Mouse (Mus musculus): ENCODE data around the gene Ptcd3.
"Not testable (repeated sequence)": the region's sequence is repeated elsewhere in the genome, so short reads cannot be mapped to it uniquely, and the experiment has no call there.

Ptcd3 gene

GRCm38 (mm10) chr6:71908481-71909381 lies at the start of gene Ptcd3, which contains the start of gene Polr1a:
Gene Ptcd3, minus strand, starts transcription at chr6:71908750.
Gene Polr1a, plus strand, starts transcription at chr6:71909053.
- peak; percentile 81 to 89 for DNase-seq (ENCODE audit: low spot score in 2 of 2)

GRCm38 (mm10) chr6:71951192-71951591 lies 42.6 kb upstream of the Ptcd3 start:
- DNase-seq (ENCODE audit: low spot score in 2 of 2): no peak

GRCm38 (mm10) chr6:71950592-71950991 lies 42.0 kb upstream of the Ptcd3 start:
- DNase-seq (ENCODE audit: low spot score in 2 of 2): no peak

- no peak for DNase-seq (ENCODE audit: low spot score in 2 of 2)
Measured at GRCm38 (mm10) chr6:71949721-71950120, 41.2 kb upstream of the Ptcd3 start.

- no peak for DNase-seq (ENCODE audit: low spot score in 2 of 2)
Measured at GRCm38 (mm10) chr6:71946121-71946520, 37.6 kb upstream of the Ptcd3 start.

GRCm38 (mm10) chr6:71945101-71945500 lies 36.6 kb upstream of the Ptcd3 start:
- no peak for DNase-seq (ENCODE audit: low spot score in 2 of 2)

GRCm38 (mm10) chr6:71940912-71941311 lies 32.4 kb upstream of the Ptcd3 start:
- no peak for DNase-seq (ENCODE audit: low spot score in 2 of 2)

GRCm38 (mm10) chr6:71935737-71936136 lies 27.2 kb upstream of the Ptcd3 start:
- no peak for DNase-seq (ENCODE audit: low spot score in 2 of 2)

GRCm38 (mm10) chr6:71934081-71934556 lies 25.6 kb upstream of the Ptcd3 start:
- DNase-seq (ENCODE audit: low spot score in 2 of 2): no peak

GRCm38 (mm10) chr6:71932347-71932746 lies 23.8 kb upstream of the Ptcd3 start:
- DNase-seq (ENCODE audit: low spot score in 2 of 2): no peak

GRCm38 (mm10) chr6:71930830-71931437 lies 22.4 kb upstream of the Ptcd3 start:
- DNase-seq (ENCODE audit: low spot score in 2 of 2): no peak

GRCm38 (mm10) chr6:71930053-71930452 lies 21.5 kb upstream of the Ptcd3 start:
- no peak for DNase-seq (ENCODE audit: low spot score in 2 of 2)

GRCm38 (mm10) chr6:71927911-71928310 lies 19.4 kb upstream of the Ptcd3 start:
- peak in 1 of 2 experiments; percentile 43 for DNase-seq (ENCODE audit: low spot score in 2 of 2)

- DNase-seq (ENCODE audit: low spot score in 2 of 2): not testable (repeated sequence)
Measured at GRCm38 (mm10) chr6:71925233-71925632, 16.7 kb upstream of the Ptcd3 start.

- no peak for DNase-seq (ENCODE audit: low spot score in 2 of 2)
Measured at GRCm38 (mm10) chr6:71920752-71921151, 12.2 kb upstream of the Ptcd3 start.

- no peak for DNase-seq (ENCODE audit: low spot score in 2 of 2)
Measured at GRCm38 (mm10) chr6:71911686-71912450, 3.3 kb upstream of the Ptcd3 start.

GRCm38 (mm10) chr6:71909840-71910239 lies 1.3 kb upstream of the Ptcd3 start:
- DNase-seq (ENCODE audit: low spot score in 2 of 2): no peak

- no peak for DNase-seq (ENCODE audit: low spot score in 2 of 2)
Measured at GRCm38 (mm10) chr6:71909384-71909783, 834 bp upstream of the Ptcd3 start.

GRCm38 (mm10) chr6:71907702-71908235 lies 781 bp downstream of the Ptcd3 start:
- no peak for DNase-seq (ENCODE audit: low spot score in 2 of 2)

- DNase-seq (ENCODE audit: low spot score in 2 of 2): no peak
Measured at GRCm38 (mm10) chr6:71893263-71893662, 15.3 kb downstream of the Ptcd3 start.

GRCm38 (mm10) chr6:71877965-71878760 lies 30.4 kb downstream of the Ptcd3 start:
- no peak for DNase-seq (ENCODE audit: low spot score in 2 of 2)
